Mouse (Mus musculus) natural killer cell, adult 2 months (primary cell): ENCODE results near the gene Olfr948.

Experiments
- DNase-seq, 2 experiments: peaks; one replicate each; pipeline ENCODE4 v3.0.0; 2022; ENCODE audit warnings: low spot score in 2 of 2

Olfr948 gene

DNA sequence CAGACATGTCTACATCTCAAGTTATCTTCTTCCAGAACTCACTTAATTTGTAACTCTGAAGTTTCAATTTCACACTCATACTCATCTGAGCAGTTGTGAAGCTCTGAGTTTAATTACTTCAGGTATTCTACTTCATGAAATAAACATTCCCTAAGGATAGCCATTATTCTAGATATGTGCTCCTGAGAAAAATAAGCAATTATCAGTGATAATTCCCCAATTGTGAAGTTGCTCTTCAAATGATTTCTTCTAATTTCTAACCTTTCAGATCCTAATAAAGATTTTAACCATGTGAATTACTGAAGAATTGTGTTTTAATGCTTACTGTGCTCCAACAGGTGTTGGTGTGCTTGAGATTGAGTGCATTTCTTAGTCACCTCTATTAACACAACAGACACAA, at the start of gene Olfr948:
TSS of gene Olfr948 (minus strand) at position 101 of the 400 bp plus-strand sequence.
- DNase-seq, result no peak

DNA sequence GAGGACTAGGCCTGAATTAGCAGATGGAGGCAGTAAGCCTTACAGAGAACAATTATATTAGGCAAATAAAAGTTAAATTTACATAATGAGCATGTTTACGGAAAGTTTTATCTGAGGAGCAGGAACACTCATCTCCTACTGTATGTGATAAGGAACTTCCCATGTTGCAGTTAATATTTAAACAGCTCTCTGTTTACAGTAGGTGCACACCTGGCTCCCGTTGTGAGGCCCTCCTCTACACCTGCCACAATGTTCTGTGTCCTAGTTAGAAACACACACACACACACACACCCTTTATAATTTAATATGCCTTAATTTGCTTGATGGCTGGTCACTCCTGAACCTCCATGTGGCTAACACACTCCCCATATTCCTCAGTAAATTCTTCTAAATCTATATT, 38.7 kb downstream of the Olfr948 start:
- DNase-seq, result no peak

DNA sequence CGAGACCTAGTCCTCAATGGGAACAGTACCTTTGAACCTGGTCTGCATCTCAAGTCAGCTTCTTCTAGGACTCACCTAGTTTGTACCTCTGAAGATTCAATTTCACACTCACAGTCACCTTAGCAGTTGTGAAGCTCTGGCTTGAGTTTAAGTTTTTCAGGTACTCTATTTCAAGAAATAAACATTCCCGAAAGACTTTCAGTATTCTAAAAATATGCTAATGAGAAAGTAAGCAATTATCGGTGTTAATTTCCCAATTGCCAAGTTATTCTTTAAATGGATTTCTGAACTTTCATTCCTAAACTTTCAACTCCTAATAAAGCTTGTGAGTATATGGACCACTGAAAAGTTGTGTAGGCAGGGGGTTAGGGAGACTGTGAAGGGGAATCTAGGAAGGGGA, 49.1 kb downstream of the Olfr948 start, which contains the start of gene Olfr945:
TSS of gene Olfr945 (minus strand) at position 101 of the 400 bp plus-strand sequence.
- DNase-seq, result no peak
